Mouse (Mus musculus): ENCODE data around the gene Cdk5. TPM values are rescaled to one million over a fixed set of nuclear protein-coding genes. Genes with fewer than 3 reads are reported as not detected.

Cdk5 gene
- 55.7 and 62.1 TPM in 2 replicates for polyA plus RNA-seq (2015; fragmentation: Nextera tagmentation; extraction: Ambion mirVana)

- peak; percentile 89 for ATAC-seq (ENCODE audit: insufficient number of reproducible peaks, insufficient read depth, low FRiP score, low TSS enrichment, low read depth)
- Histone ChIP-seq H3K4me1 (peaks cover 49% of the 10 kb centered on the region), H3K27ac (peak within 1 kb of the TSS; percentile 92), H3K27me3 (no peaks in the 10 kb centered on the region), H3K4me2 (peak within 1 kb of the TSS; percentile 85), H3K9ac (peak within 1 kb of the TSS; percentile 85), H3K4me3 (peak within 1 kb of the TSS; percentile 71), H3K36me3 (peaks cover 36% of the 10 kb centered on the region), H3K9me3 (no peaks in the 10 kb centered on the region)
- WGBS = 0% methylated on average over 46 of the region's 46 CpGs
Measured at GRCm38 (mm10) chr5:24423129-24424003, at the start of gene Cdk5, which contains the start of gene Slc4a2. TSS of gene Cdk5 (minus strand) at chr5:24423530. TSS of gene Slc4a2 (plus strand) at chr5:24423837.

GRCm38 (mm10) chr5:24470600-24470999, 47.3 kb upstream of the Cdk5 start:
- Histone ChIP-seq H3K4me3 (no peak overlapping the region), H3K36me3 (peaks cover 9% of the 10 kb centered on the region; the same call in 1 of the 2 replicates), H3K27me3 (peaks cover 26% of the 10 kb centered on the region), H3K9me3 (no peaks in the 10 kb centered on the region), H3K27ac (0 out of 2 replicates have a peak overlapping the region, but pooled peaks have one; percentile 64), H3K9ac (no peak overlapping the region), H3K4me1 (peaks cover 59% of the 10 kb centered on the region), H3K4me2 (no peak overlapping the region)
- WGBS = 16% methylated on average over 5 of the region's 5 CpGs
- ATAC-seq (ENCODE audit: insufficient number of reproducible peaks, insufficient read depth, low FRiP score, low TSS enrichment, low read depth) = no peak

DNA sequence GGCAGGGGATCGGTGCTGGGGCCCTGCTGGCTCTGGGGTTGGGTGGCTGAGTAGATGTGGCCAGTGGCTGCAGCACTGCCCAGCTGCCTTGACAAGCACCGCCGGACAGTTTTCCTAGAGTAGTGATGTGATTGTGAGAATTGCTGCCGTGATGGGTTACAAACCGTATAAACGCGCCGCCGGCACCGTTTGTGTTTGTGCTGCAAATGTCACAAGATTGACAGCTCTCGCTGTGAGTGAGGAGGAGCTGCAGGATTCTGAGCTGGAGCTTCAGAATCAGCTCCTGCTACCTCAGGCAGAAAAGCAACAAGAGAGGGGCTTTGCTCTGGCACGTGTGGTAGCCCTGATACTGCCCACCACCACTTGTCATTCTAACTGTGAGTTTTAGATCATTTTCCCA, 43.4 kb upstream of the Cdk5 start:
- no peaks in the 10 kb centered on the region for H3K9me3 ChIP-seq
- H3K9ac ChIP-seq = no peak overlapping the region
- no peak overlapping the region for H3K27ac ChIP-seq
- H3K4me2 ChIP-seq = no peak overlapping the region
- no peak overlapping the region for H3K4me3 ChIP-seq
- 64% methylated on average over 12 of the region's 12 CpGs for WGBS
- peaks cover 37% of the 10 kb centered on the region for H3K4me1 ChIP-seq
- peaks cover 8% of the 10 kb centered on the region for H3K36me3 ChIP-seq
- no peaks in the 10 kb centered on the region for H3K27me3 ChIP-seq
- ATAC-seq (ENCODE audit: insufficient number of reproducible peaks, insufficient read depth, low FRiP score, low TSS enrichment, low read depth) = no peak

DNA sequence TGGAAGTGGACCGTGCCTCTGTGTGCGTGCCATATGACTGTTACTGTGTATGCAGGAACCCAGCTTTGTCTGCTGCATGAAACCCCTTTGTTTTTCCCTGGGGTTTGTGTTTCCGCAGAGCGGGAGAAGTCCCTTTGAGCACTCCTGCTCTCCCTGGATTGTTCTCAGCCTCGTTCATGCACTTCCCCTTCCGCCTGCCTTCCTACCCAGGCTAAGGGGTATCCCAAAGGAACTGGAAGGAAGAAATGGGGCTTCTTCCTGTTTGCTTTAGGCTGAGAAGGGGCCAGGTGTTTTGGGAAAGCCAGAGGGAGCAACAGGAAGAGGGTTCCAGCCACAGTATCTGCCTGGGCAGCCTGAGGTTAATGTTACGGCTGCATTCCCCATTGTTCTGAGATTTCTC, 32.3 kb upstream of the Cdk5 start:
- H3K27ac ChIP-seq = peak overlapping the region; percentile 53
- peak overlapping the region; percentile 23 for H3K4me2 ChIP-seq
- H3K9me3 ChIP-seq = no peaks in the 10 kb centered on the region
- peak overlapping the region; percentile 46 for H3K9ac ChIP-seq
- no peak overlapping the region for H3K4me3 ChIP-seq
- H3K27me3 ChIP-seq = no peaks in the 10 kb centered on the region
- 53% methylated on average over 7 of the region's 7 CpGs for WGBS
- ATAC-seq (ENCODE audit: insufficient number of reproducible peaks, insufficient read depth, low FRiP score, low TSS enrichment, low read depth) = no peak
- peaks cover 37% of the 10 kb centered on the region for H3K36me3 ChIP-seq
- H3K4me1 ChIP-seq = peaks cover 43% of the 10 kb centered on the region

DNA sequence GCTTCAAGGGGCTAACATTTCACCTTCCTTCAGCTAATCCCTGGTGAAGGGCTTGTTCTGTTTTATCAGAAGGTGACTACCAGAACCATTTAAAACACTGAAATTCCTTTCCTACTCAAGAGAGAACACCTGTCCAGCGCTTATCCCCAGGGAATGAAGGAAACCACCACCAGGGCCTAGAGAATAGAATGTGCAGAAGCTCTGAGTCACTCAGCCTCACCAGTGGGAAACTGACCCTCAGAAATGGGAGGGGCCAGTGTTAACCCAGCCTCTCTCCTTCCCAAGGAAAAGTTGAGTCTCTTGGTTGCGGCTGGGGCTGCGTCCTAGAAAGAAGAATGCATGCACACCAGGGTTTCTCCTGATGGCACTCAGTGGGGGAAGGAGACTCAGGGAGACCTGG, 31.7 kb upstream of the Cdk5 start:
- Histone ChIP-seq H3K9ac (peak overlapping the region; percentile 46), H3K4me1 (peaks cover 43% of the 10 kb centered on the region), H3K4me3 (no peak overlapping the region), H3K27me3 (no peaks in the 10 kb centered on the region), H3K36me3 (peaks cover 32% of the 10 kb centered on the region), H3K9me3 (no peaks in the 10 kb centered on the region), H3K27ac (peak overlapping the region; percentile 53; the same call in 1 of the 2 replicates), H3K4me2 (peak overlapping the region; percentile 99)
- 69% methylated on average over 3 of the region's 3 CpGs for WGBS
- no peak for ATAC-seq (ENCODE audit: insufficient number of reproducible peaks, insufficient read depth, low FRiP score, low TSS enrichment, low read depth)

GRCm38 (mm10) chr5:24453985-24454303, 30.6 kb upstream of the Cdk5 start:
- Histone ChIP-seq H3K36me3 (peaks cover 31% of the 10 kb centered on the region), H3K4me1 (peaks cover 43% of the 10 kb centered on the region), H3K27ac (0 out of 2 replicates have a peak overlapping the region, but pooled peaks have one; percentile 35), H3K9me3 (no peaks in the 10 kb centered on the region), H3K27me3 (0 out of 2 replicates have a peak, but pooled peaks cover under 1% of the 10 kb centered on the region), H3K9ac (peak overlapping the region; percentile 94; the same call in 1 of the 2 replicates), H3K4me3 (peak overlapping the region; percentile 93), H3K4me2 (peak overlapping the region; percentile 99)
- no peak for ATAC-seq (ENCODE audit: insufficient number of reproducible peaks, insufficient read depth, low FRiP score, low TSS enrichment, low read depth)
- WGBS = 17% methylated on average over 2 of the region's 2 CpGs

DNA sequence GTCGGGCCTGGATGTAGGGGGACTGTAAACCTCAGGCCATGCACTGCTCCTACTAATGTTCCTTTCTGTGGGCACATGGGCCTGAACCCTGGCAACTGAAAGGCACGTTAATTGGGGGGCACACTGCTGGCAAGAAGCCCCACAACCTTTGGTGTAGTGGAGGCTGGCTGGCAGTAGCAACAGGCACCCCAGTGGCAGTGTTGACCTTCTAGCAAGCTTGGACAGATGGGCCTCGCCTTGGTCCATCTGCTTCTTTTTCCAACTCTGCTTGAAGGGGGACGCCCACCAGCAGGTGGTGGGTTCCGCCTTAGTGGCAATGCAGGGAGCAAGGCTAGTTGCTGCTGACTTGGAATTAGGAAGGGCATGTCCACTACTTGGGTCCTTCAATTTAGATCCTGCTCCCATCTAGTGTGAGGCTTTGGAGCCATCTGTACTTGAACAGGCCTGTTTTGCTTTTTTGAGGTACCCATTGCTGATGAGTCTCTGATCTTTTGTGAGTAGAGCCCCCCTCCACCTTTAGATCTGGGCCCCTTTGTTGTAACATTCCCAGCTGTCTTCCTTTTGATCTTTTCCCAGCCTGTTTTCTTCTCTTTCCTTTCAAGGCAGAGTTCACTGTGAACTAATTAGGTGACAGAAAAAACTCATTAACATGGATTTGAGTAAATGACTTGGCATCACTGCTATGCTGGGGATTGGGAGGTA, 30.1 kb upstream of the Cdk5 start:
- Histone ChIP-seq H3K4me1 (peaks cover 43% of the 10 kb centered on the region), H3K4me3 (peak overlapping the region; percentile 93), H3K9ac (peak overlapping the region; percentile 94), H3K4me2 (peak overlapping the region; percentile 99), H3K27ac (peak overlapping the region; percentile 92), H3K27me3 (0 out of 2 replicates have a peak, but pooled peaks cover 4% of the 10 kb centered on the region), H3K9me3 (no peaks in the 10 kb centered on the region), H3K36me3 (peaks cover 26% of the 10 kb centered on the region)
- WGBS = 13% methylated on average over 5 of the region's 5 CpGs
- no peak for ATAC-seq (ENCODE audit: insufficient number of reproducible peaks, insufficient read depth, low FRiP score, low TSS enrichment, low read depth)

- ATAC-seq (ENCODE audit: insufficient number of reproducible peaks, insufficient read depth, low FRiP score, low TSS enrichment, low read depth) = no peak
- Histone ChIP-seq H3K4me3 (peak overlapping the region; percentile 93), H3K36me3 (peaks cover 19% of the 10 kb centered on the region), H3K9me3 (no peaks in the 10 kb centered on the region), H3K9ac (peak overlapping the region; percentile 94), H3K27me3 (0 out of 2 replicates have a peak, but pooled peaks cover 4% of the 10 kb centered on the region), H3K27ac (peak overlapping the region; percentile 92), H3K4me2 (peak overlapping the region; percentile 99), H3K4me1 (peaks cover 47% of the 10 kb centered on the region)
- under 1% methylated on average over 29 of the region's 29 CpGs for WGBS
Measured at GRCm38 (mm10) chr5:24452691-24453233, 29.4 kb upstream of the Cdk5 start.

GRCm38 (mm10) chr5:24452030-24452690, 28.8 kb upstream of the Cdk5 start, which contains the start of gene Agap3:
TSS of gene Agap3 (plus strand) at chr5:24452177.
- peak within 1 kb of the TSS; percentile 92 for H3K27ac ChIP-seq
- under 1% methylated on average over 62 of the region's 85 CpGs for WGBS
- H3K36me3 ChIP-seq = peaks cover 13% of the 10 kb centered on the region
- H3K27me3 ChIP-seq = 0 out of 2 replicates have a peak, but pooled peaks cover 4% of the 10 kb centered on the region
- H3K4me3 ChIP-seq = peak within 1 kb of the TSS; percentile 93
- no peaks in the 10 kb centered on the region for H3K9me3 ChIP-seq
- H3K9ac ChIP-seq = peak within 1 kb of the TSS; percentile 94
- peak within 1 kb of the TSS; percentile 99 for H3K4me2 ChIP-seq
- ATAC-seq (ENCODE audit: insufficient number of reproducible peaks, insufficient read depth, low FRiP score, low TSS enrichment, low read depth) = peak; percentile 39
- H3K4me1 ChIP-seq = peaks cover 52% of the 10 kb centered on the region

GRCm38 (mm10) chr5:24451264-24452029, 28.1 kb upstream of the Cdk5 start:
- no peaks in the 10 kb centered on the region for H3K9me3 ChIP-seq
- peak overlapping the region; percentile 94 for H3K9ac ChIP-seq
- peaks cover 58% of the 10 kb centered on the region for H3K4me1 ChIP-seq
- WGBS = 2% methylated on average over 55 of the region's 66 CpGs
- peak overlapping the region; percentile 92 for H3K27ac ChIP-seq
- 0 out of 2 replicates have a peak, but pooled peaks cover 4% of the 10 kb centered on the region for H3K27me3 ChIP-seq
- H3K4me2 ChIP-seq = peak overlapping the region; percentile 99
- ATAC-seq (ENCODE audit: insufficient number of reproducible peaks, insufficient read depth, low FRiP score, low TSS enrichment, low read depth) = peak; percentile 77
- peak overlapping the region; percentile 93 for H3K4me3 ChIP-seq
- 0 out of 2 replicates have a peak, but pooled peaks cover 10% of the 10 kb centered on the region for H3K36me3 ChIP-seq

All from embryonic facial prominence, embryonic 13.5 days (tissue).